Mouse (Mus musculus): ENCODE measurements at regions not wholly inside any gene's neighbourhood (a gene's known extent, or its start where the extent isn't known, plus 50 kb on each side); places are given as distances from the start of the nearest gene placed in this dataset.

GRCm38 (mm10) chr13:101884752-101885151, 116.7 kb upstream of the Pik3r1 start:
- H3K27ac ChIP-seq: no peak overlapping the region
- no peak overlapping the region for H3K9ac ChIP-seq
- no peak overlapping the region for H3K4me3 ChIP-seq
- H3K4me1 ChIP-seq: peaks cover 4% of the 10 kb centered on the region; the same call in 1 of the 2 replicates
- no peak overlapping the region for H3K4me2 ChIP-seq
- no peaks in the 10 kb centered on the region for H3K9me3 ChIP-seq
- H3K36me3 ChIP-seq: no peaks in the 10 kb centered on the region
- H3K27me3 ChIP-seq: no peaks in the 10 kb centered on the region
- ATAC-seq (ENCODE audit: insufficient number of reproducible peaks, insufficient read depth, low FRiP score, low TSS enrichment, low read depth): no peak
- WGBS: 88% methylated on average over 3 of the region's 3 CpGs

DNA sequence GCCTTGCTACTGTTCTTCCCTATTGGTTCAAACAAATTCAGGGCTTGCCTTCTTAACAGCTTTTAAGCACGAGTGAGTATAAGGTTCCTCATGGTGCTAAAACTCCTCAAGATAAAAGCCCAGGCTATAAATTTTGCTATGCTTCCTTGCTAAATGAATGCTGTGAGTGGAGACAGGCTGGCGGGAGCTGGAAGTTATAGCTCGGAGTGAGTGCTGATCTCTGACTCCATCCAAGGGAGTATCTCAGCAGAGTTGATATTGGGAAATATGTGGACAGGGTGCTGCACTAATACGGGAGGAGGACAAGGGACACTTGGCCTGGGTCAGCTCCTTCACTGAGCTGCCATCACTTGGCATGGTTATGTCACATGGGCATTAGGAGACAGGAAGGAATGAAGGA, 123.5 kb upstream of the Pik3r1 start:
- no peak for ATAC-seq (ENCODE audit: insufficient number of reproducible peaks, insufficient read depth, low FRiP score, low TSS enrichment, low read depth)
- 85% methylated on average over 4 of the region's 4 CpGs for WGBS
- H3K4me1 ChIP-seq: no peaks in the 10 kb centered on the region; the same call in 1 of the 2 replicates
- H3K9ac ChIP-seq: no peak overlapping the region
- no peaks in the 10 kb centered on the region for H3K9me3 ChIP-seq
- H3K4me3 ChIP-seq: no peak overlapping the region
- no peak overlapping the region for H3K4me2 ChIP-seq
- H3K27me3 ChIP-seq: no peaks in the 10 kb centered on the region
- H3K36me3 ChIP-seq: no peaks in the 10 kb centered on the region
- no peak overlapping the region for H3K27ac ChIP-seq

DNA sequence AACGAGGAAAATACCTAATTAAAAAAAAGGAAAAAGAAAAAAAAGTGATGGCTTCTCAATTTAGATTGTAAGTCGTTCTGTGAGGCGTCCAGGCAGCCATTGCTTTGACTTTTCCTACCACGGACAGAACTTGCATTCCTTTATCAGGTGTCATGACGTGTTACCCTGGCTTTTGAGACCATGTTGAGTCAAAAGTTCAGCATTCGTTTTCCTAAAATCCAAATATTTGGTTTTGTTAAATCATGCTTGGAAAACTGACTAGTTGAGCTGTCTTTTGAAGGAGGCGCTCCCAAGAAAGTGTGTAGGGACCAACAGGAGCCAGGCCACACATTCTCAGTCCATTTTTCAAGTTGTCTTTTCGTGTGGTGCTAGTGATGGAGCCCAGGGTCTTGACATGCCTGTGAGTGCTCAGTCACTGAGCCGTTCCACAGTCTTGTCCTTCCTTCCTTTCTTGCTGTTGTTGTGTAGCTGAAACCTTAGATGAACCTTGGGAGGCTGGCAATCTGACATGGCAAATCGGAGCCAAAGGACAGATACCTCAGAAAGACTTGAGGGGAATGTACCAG, 125.1 kb upstream of the Pik3r1 start:
- H3K4me1 ChIP-seq: no peaks in the 10 kb centered on the region; the same call in 1 of the 2 replicates
- 89% methylated on average over 10 of the region's 10 CpGs for WGBS
- H3K36me3 ChIP-seq: no peaks in the 10 kb centered on the region
- no peak overlapping the region for H3K4me2 ChIP-seq
- ATAC-seq (ENCODE audit: insufficient number of reproducible peaks, insufficient read depth, low FRiP score, low TSS enrichment, low read depth): no peak
- no peak overlapping the region for H3K4me3 ChIP-seq
- H3K27ac ChIP-seq: no peak overlapping the region
- H3K27me3 ChIP-seq: no peaks in the 10 kb centered on the region
- H3K9ac ChIP-seq: no peak overlapping the region
- H3K9me3 ChIP-seq: no peaks in the 10 kb centered on the region

- no peak for ATAC-seq (ENCODE audit: insufficient number of reproducible peaks, insufficient read depth, low FRiP score, low TSS enrichment, low read depth)
- H3K27me3 ChIP-seq: no peaks in the 10 kb centered on the region
- no peak overlapping the region for H3K27ac ChIP-seq
- H3K4me3 ChIP-seq: no peak overlapping the region
- no peak overlapping the region for H3K4me2 ChIP-seq
- H3K36me3 ChIP-seq: no peaks in the 10 kb centered on the region
- H3K9ac ChIP-seq: no peak overlapping the region
- WGBS: 82% methylated on average over 7 of the region's 7 CpGs
- H3K4me1 ChIP-seq: no peaks in the 10 kb centered on the region; the same call in 1 of the 2 replicates
- no peaks in the 10 kb centered on the region for H3K9me3 ChIP-seq
Measured at GRCm38 (mm10) chr13:101895161-101895560, 127.1 kb upstream of the Pik3r1 start.

DNA sequence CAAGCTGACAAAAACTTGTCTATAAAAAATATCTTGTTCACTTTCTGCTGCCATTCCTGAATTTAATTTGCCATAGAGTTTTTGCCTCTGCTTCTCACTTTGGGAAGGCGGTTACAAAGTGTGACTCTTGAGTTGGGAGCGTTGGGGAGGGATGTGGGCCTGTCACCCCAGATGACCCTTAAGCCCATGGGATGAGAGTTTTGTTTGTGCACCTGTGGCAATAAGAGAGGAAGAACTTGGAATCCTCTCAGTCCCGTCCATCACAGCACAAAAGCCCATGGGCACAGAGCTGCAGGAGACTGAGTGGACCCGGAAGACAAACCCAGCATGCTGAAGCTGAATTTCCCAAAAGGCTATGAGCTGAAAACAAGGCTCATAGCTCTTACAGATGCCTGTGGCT, 127.7 kb upstream of the Pik3r1 start:
- no peak overlapping the region for H3K27ac ChIP-seq
- no peak overlapping the region for H3K4me3 ChIP-seq
- H3K9ac ChIP-seq: no peak overlapping the region
- no peak for ATAC-seq (ENCODE audit: insufficient number of reproducible peaks, insufficient read depth, low FRiP score, low TSS enrichment, low read depth)
- no peaks in the 10 kb centered on the region for H3K27me3 ChIP-seq
- no peak overlapping the region for H3K4me2 ChIP-seq
- 64% methylated on average over 4 of the region's 4 CpGs for WGBS
- H3K9me3 ChIP-seq: no peaks in the 10 kb centered on the region
- no peaks in the 10 kb centered on the region; the same call in 1 of the 2 replicates for H3K4me1 ChIP-seq
- H3K36me3 ChIP-seq: no peaks in the 10 kb centered on the region

GRCm38 (mm10) chr13:101896946-101897345, 128.9 kb upstream of the Pik3r1 start:
- 0 out of 2 replicates have a peak, but pooled peaks have one; percentile 62 for ATAC-seq (ENCODE audit: insufficient number of reproducible peaks, insufficient read depth, low FRiP score, low TSS enrichment, low read depth)
- H3K9me3 ChIP-seq: no peaks in the 10 kb centered on the region
- H3K36me3 ChIP-seq: no peaks in the 10 kb centered on the region
- H3K27me3 ChIP-seq: no peaks in the 10 kb centered on the region
- H3K27ac ChIP-seq: no peak overlapping the region
- no peak overlapping the region for H3K9ac ChIP-seq
- WGBS: 49% methylated on average over 4 of the region's 4 CpGs
- peaks cover 3% of the 10 kb centered on the region for H3K4me1 ChIP-seq
- H3K4me2 ChIP-seq: no peak overlapping the region
- H3K4me3 ChIP-seq: no peak overlapping the region

DNA sequence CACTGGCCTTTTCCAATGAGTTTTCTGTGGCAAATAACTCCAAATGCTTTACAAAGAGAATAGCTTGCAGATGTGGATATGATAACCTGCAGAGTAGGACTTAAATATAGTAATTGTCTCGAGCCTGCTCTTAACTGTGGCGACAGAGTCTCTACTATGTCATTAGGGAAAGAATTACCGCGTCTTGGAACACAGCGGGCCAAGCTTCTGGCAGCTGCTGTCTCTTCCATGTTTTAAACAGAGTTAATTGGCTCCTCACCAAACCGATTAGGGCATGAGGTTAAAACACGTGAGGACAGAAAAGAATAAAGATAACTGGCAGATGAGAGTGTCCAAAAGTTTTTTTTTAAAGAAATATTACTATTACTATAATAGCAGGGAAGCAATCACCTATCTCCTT, 134.2 kb upstream of the Pik3r1 start:
- no peak overlapping the region for H3K27ac ChIP-seq
- peaks cover 19% of the 10 kb centered on the region for H3K4me1 ChIP-seq
- ATAC-seq (ENCODE audit: insufficient number of reproducible peaks, insufficient read depth, low FRiP score, low TSS enrichment, low read depth): no peak
- no peak overlapping the region for H3K4me2 ChIP-seq
- no peak overlapping the region for H3K9ac ChIP-seq
- H3K9me3 ChIP-seq: no peaks in the 10 kb centered on the region
- 35% methylated on average over 7 of the region's 7 CpGs for WGBS
- H3K4me3 ChIP-seq: no peak overlapping the region
- no peaks in the 10 kb centered on the region for H3K36me3 ChIP-seq
- H3K27me3 ChIP-seq: no peaks in the 10 kb centered on the region

- 39% methylated on average over 7 of the region's 7 CpGs for WGBS
Measured at GRCm38 (mm10) chr13:101905909-101906676, 138.1 kb upstream of the Pik3r1 start.

GRCm38 (mm10) chr13:101909026-101909425, 141.0 kb upstream of the Pik3r1 start:
- WGBS: 48% methylated on average over 5 of the region's 5 CpGs

More at GRCm38 (mm10) chr13:101905909-101906676, 138.1 kb upstream of the Pik3r1 start:
- peak; percentile 56; the same call in 1 of the 2 replicates for ATAC-seq (ENCODE audit: insufficient number of reproducible peaks, insufficient read depth, low FRiP score, low TSS enrichment, low read depth)
- Histone ChIP-seq H3K4me3 (no peak overlapping the region), H3K9ac (no peak overlapping the region), H3K4me2 (no peak overlapping the region), H3K27ac (peak overlapping the region; percentile 74), H3K4me1 (peaks cover 22% of the 10 kb centered on the region), H3K27me3 (no peaks in the 10 kb centered on the region), H3K9me3 (no peaks in the 10 kb centered on the region; the same call in 1 of the 2 replicates), H3K36me3 (no peaks in the 10 kb centered on the region)

GRCm38 (mm10) chr13:101910687-101911086, 142.7 kb upstream of the Pik3r1 start:
- Histone ChIP-seq H3K4me1 (peaks cover 17% of the 10 kb centered on the region), H3K4me2 (no peak overlapping the region), H3K27ac (no peak overlapping the region), H3K36me3 (no peaks in the 10 kb centered on the region), H3K9me3 (no peaks in the 10 kb centered on the region; the same call in 1 of the 2 replicates), H3K4me3 (no peak overlapping the region), H3K27me3 (no peaks in the 10 kb centered on the region), H3K9ac (no peak overlapping the region)
- ATAC-seq (ENCODE audit: insufficient number of reproducible peaks, insufficient read depth, low FRiP score, low TSS enrichment, low read depth): no peak
- 95% methylated on average over 5 of the region's 5 CpGs for WGBS

More at GRCm38 (mm10) chr13:101909026-101909425, 141.0 kb upstream of the Pik3r1 start:
- H3K36me3 ChIP-seq: no peaks in the 10 kb centered on the region
- no peak overlapping the region for H3K27ac ChIP-seq
- ATAC-seq (ENCODE audit: insufficient number of reproducible peaks, insufficient read depth, low FRiP score, low TSS enrichment, low read depth): no peak
- no peaks in the 10 kb centered on the region; the same call in 1 of the 2 replicates for H3K9me3 ChIP-seq
- H3K27me3 ChIP-seq: no peaks in the 10 kb centered on the region
- H3K4me2 ChIP-seq: no peak overlapping the region
- peaks cover 14% of the 10 kb centered on the region; the same call in 1 of the 2 replicates for H3K4me1 ChIP-seq
- H3K9ac ChIP-seq: no peak overlapping the region
- H3K4me3 ChIP-seq: no peak overlapping the region

DNA sequence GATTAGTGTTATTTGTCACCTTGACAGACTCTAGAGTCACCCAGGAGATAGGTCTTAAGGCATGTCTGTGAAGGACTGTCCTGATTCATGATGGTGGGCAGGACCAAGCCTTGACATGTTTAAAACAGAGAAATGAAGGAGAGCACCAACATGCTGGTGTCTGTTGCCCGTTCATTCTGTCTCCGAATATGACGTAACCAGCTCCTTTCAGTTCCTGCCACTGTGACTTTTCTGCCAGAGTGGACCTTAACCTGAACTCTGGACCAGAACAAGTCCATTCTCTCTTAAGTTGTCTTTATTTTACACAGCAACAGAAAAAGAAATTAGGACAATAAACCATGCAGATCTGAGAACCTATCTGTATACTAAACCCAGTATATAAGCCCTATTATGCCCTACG, 146.1 kb upstream of the Pik3r1 start:
- Histone ChIP-seq H3K36me3 (no peaks in the 10 kb centered on the region), H3K4me1 (peaks cover 5% of the 10 kb centered on the region), H3K27ac (no peak overlapping the region), H3K9me3 (no peaks in the 10 kb centered on the region; the same call in 1 of the 2 replicates), H3K4me3 (no peak overlapping the region), H3K4me2 (no peak overlapping the region), H3K9ac (no peak overlapping the region), H3K27me3 (no peaks in the 10 kb centered on the region)
- ATAC-seq (ENCODE audit: insufficient number of reproducible peaks, insufficient read depth, low FRiP score, low TSS enrichment, low read depth): no peak
- 92% methylated on average over 4 of the region's 4 CpGs for WGBS
